Mouse (Mus musculus): ENCODE results near the gene Atg4a-ps. TPM values are rescaled to one million over a fixed set of nuclear protein-coding genes. Genes with fewer than 3 reads are reported as not detected.
"Not testable (repeated sequence)": the region's sequence is repeated elsewhere in the genome, so short reads cannot be mapped to it uniquely, and the experiment has no call there.

Atg4a-ps gene
- total RNA-seq (2012; rRNA removed): 0.46 and 0.64 TPM in 2 replicates
- 5.7 and 6.6 TPM in 2 replicates for total RNA-seq (2014; rRNA removed)
- polyA plus RNA-seq (2012; ENCODE audit: insufficient read length, low read depth): 2.1 and 4.0 TPM in 2 replicates

DNA sequence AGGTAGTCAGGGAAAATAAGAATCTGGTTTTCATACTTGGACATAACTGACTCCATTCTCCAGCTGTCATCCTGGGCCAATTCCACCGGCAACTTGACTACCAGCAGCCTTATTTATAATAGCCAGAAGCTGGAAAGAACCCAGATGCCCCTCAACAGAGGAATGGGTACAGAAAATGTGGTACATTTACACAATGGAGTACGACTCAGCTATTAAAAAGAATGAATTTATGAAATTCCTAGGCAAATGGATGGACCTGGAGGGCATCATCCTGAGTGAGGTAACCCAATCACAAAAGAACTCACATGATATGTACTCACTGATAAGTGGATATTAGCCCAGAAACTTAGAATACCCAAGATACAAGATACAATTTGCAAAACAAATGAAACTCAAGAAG, at the start of gene Atg4a-ps:
TSS of gene Atg4a-ps (minus strand) at position 101 of the 400 bp plus-strand sequence.
- H3K4me1 ChIP-seq (ENCODE audit: control insufficient read depth in 1 of 2, insufficient read depth in 2 of 2); H3K9me3 ChIP-seq (replicated peaks; ENCODE audit: low read length); H3K9ac ChIP-seq (ENCODE audit: insufficient read depth, low read depth); H3K27ac ChIP-seq (ENCODE audit: insufficient read depth, low read depth); H3K4me3 ChIP-seq (replicated peaks in 1 of 3; ENCODE audit: low read depth in 2 of 3, low read length in 2 of 3, poor library complexity in 1 of 3); H3K4me2 ChIP-seq (ENCODE audit: insufficient read depth, low read depth, poor library complexity, severe bottlenecking); H3K36me3 ChIP-seq (replicated peaks in 1 of 2; ENCODE audit: control insufficient read depth in 1 of 2, insufficient read depth in 1 of 2, low read length in 1 of 2); DNase-seq (ENCODE audit: extremely low read depth); H3K27me3 ChIP-seq (replicated peaks); in situ Hi-C loops (cut with MboI; ENCODE audit: low pct_ligation_motif_present, low pct_unique_long_range_greater_than_20kb, low sequenced_read_pairs); dilution Hi-C loops (cut with MboI; ENCODE audit: extremely low pct_ligation_motif_present, extremely low pct_unique_long_range_greater_than_20kb, low sequenced_read_pairs); H3K79me2 ChIP-seq (replicated peaks; ENCODE audit: control insufficient read depth, extremely low read depth, insufficient read depth, poor library complexity, severe bottlenecking): not testable (repeated sequence)

DNA sequence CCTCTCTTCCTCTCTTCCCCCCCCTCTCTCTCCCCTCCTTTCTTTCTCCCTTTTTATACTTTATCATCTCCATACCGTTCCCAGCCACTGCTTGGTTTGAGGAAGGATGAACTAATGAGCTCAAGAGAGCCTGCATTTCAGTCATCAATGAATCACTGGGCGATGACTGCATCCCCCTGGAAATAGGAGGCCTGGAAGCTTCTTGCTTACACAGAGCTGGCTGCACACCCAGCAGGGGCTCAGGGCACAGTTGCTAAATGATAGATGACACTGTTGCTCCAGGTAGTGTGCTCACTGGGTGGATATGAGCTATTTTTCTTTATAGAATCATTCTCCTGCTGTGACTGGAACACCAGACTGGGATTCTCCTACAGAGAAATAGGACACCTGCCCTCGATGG, 49.7 kb upstream of the Atg4a-ps start:
- DNase-seq (ENCODE audit: extremely low read depth): no peak
- H3K27me3 ChIP-seq (replicated peaks): no peaks in the 10 kb centered on the region
- dilution Hi-C loops (cut with MboI; ENCODE audit: extremely low pct_ligation_motif_present, extremely low pct_unique_long_range_greater_than_20kb, low sequenced_read_pairs): no loop called here
- H3K4me2 ChIP-seq (ENCODE audit: insufficient read depth, low read depth, poor library complexity, severe bottlenecking): no peak overlapping the region
- H3K4me1 ChIP-seq (ENCODE audit: control insufficient read depth in 1 of 2, insufficient read depth in 2 of 2): peaks cover 0 to 6% of the 10 kb centered on the region in 2 experiments; a peak in 1 of 4 replicates
- H3K4me3 ChIP-seq (replicated peaks in 1 of 3; ENCODE audit: low read depth in 2 of 3, low read length in 2 of 3, poor library complexity in 1 of 3): no peak overlapping the region
- H3K36me3 ChIP-seq (replicated peaks in 1 of 2; ENCODE audit: control insufficient read depth in 1 of 2, insufficient read depth in 1 of 2, low read length in 1 of 2): no peaks in the 10 kb centered on the region
- in situ Hi-C loops (cut with MboI; ENCODE audit: low pct_ligation_motif_present, low pct_unique_long_range_greater_than_20kb, low sequenced_read_pairs): loop anchor here (10.0 kb wide), 1 partner anchor 409 kb away; no protein-coding TSS in a partner anchor
- no peaks in the 10 kb centered on the region for H3K9me3 ChIP-seq (replicated peaks; ENCODE audit: low read length)
- H3K79me2 ChIP-seq (replicated peaks; ENCODE audit: control insufficient read depth, extremely low read depth, insufficient read depth, poor library complexity, severe bottlenecking): no peaks in the 10 kb centered on the region
- H3K9ac ChIP-seq (ENCODE audit: insufficient read depth, low read depth): no peak overlapping the region
- no peak for TF ChIP-seq ZNF384 (IDR thresholded peaks at IDR 0.05; ENCODE audit: low read depth, low read length)
- H3K27ac ChIP-seq (ENCODE audit: insufficient read depth, low read depth): no peak overlapping the region

DNA sequence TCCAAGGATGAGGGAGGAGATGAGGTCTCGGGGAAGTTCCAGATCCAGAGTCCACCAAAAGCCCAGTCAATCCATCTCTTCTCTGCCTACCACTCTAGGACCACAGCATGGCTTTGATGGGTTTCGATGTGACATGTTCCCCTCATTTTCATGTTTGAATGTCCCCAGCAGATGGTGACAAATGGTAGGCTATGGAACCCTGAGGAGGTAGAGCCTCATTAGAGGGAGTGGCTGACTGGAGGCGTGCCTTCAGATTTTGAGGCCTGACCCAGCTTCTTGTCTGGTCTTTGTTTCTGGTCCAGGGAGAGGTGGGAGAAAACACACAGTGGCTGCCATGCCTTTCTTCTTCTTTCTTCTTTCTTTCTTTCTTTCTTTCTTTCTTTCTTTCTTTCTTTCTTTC, 44.6 kb upstream of the Atg4a-ps start:
- no peak for TF ChIP-seq POLR2AphosphoS2 (IDR thresholded peaks at IDR 0.05; ENCODE audit: low read depth, low read length)
- 0 out of 2 replicates have a peak, but pooled peaks have one; percentile 30 for TF ChIP-seq NELFE (IDR thresholded peaks at IDR 0.05; ENCODE audit: low read depth, low read length)
- no peak for TF ChIP-seq ETS1 (conservative IDR thresholded peaks at IDR 0.05; ENCODE audit: low read depth, low read length)
- 0 out of 2 replicates have a peak, but pooled peaks have one; percentile 25 for TF ChIP-seq JUND (conservative IDR thresholded peaks at IDR 0.05; ENCODE audit: low read depth, low read length)
- peak; percentile 68; the same call in 1 of the 2 replicates for TF ChIP-seq SIN3A (IDR thresholded peaks at IDR 0.05; ENCODE audit: low read length)
- 0 out of 2 replicates have a peak, but pooled peaks have one; percentile 22 for TF ChIP-seq IRF4 (IDR thresholded peaks at IDR 0.05; ENCODE audit: low read depth, low read length)
- TF ChIP-seq SMC3 (IDR thresholded peaks at IDR 0.05; ENCODE audit: low read depth, low read length): peak; percentile 94
- peak; percentile 40; the same call in 1 of the 2 replicates for TF ChIP-seq MXI1 (IDR thresholded peaks at IDR 0.05; ENCODE audit: low read depth, low read length)
- peak; percentile 90 for TF ChIP-seq MYC (IDR thresholded peaks at IDR 0.05; ENCODE audit: low read depth, low read length)
- TF ChIP-seq JUN (IDR thresholded peaks at IDR 0.05; ENCODE audit: insufficient read depth, low read depth, low read length): no peak
- TF ChIP-seq MAZ (IDR thresholded peaks at IDR 0.05; ENCODE audit: low read depth, low read length): 0 out of 2 replicates have a peak, but pooled peaks have one; percentile 30
- peak; percentile 100 for TF ChIP-seq RAD21 (IDR thresholded peaks at IDR 0.05; ENCODE audit: low read depth, low read length)
- peak; percentile 82 for TF ChIP-seq MAX (IDR thresholded peaks at IDR 0.05; ENCODE audit: low read length)
- TF ChIP-seq UBTF (IDR thresholded peaks at IDR 0.05; ENCODE audit: low read depth, low read length): no peak
- TF ChIP-seq ZC3H11A (IDR thresholded peaks at IDR 0.05; ENCODE audit: low read depth, low read length): peak; percentile 71
- TF ChIP-seq TBP (conservative IDR thresholded peaks at IDR 0.05; ENCODE audit: low read depth, low read length): no peak
- peak; percentile 26 to 90; a peak in 2 of 4 replicates for TF ChIP-seq CTCF (conservative IDR thresholded peaks at IDR 0.05 in 1 of 2, IDR thresholded peaks at IDR 0.05 in 1 of 2; ENCODE audit: low read depth in 2 of 2, low read length in 2 of 2)
- Histone ChIP-seq H3K9ac (ENCODE audit: insufficient read depth, low read depth) (no peak overlapping the region), H3K79me2 (replicated peaks; ENCODE audit: control insufficient read depth, extremely low read depth, insufficient read depth, poor library complexity, severe bottlenecking) (no peaks in the 10 kb centered on the region), H3K27ac (ENCODE audit: insufficient read depth, low read depth) (no peak overlapping the region), H3K27me3 (replicated peaks) (no peaks in the 10 kb centered on the region), H3K4me1 (ENCODE audit: control insufficient read depth in 1 of 2, insufficient read depth in 2 of 2) (peaks cover 7 to 29% of the 10 kb centered on the region in 2 experiments), H3K36me3 (replicated peaks in 1 of 2; ENCODE audit: control insufficient read depth in 1 of 2, insufficient read depth in 1 of 2, low read length in 1 of 2) (no peaks in the 10 kb centered on the region), H3K9me3 (replicated peaks; ENCODE audit: low read length) (no peaks in the 10 kb centered on the region), H3K4me3 (replicated peaks in 1 of 3; ENCODE audit: low read depth in 2 of 3, low read length in 2 of 3, poor library complexity in 1 of 3) (no peak overlapping the region), H3K4me2 (ENCODE audit: insufficient read depth, low read depth, poor library complexity, severe bottlenecking) (no peak overlapping the region)
- in situ Hi-C loops (cut with MboI; ENCODE audit: low pct_ligation_motif_present, low pct_unique_long_range_greater_than_20kb, low sequenced_read_pairs) (loop anchor here (5.0 to 10.0 kb wide), 2 partner anchors 47 to 414 kb away; partner anchors contain the start of genes Gm10964 and Olfml3), dilution Hi-C loops (cut with MboI; ENCODE audit: extremely low pct_ligation_motif_present, extremely low pct_unique_long_range_greater_than_20kb, low sequenced_read_pairs) (no loop called here)
- peak; percentile 87 for DNase-seq (ENCODE audit: extremely low read depth)

Data from CH12.LX (cell line).